Mouse (Mus musculus): ENCODE results near the gene Ubac2.
"Not testable (repeated sequence)": the region's sequence is repeated elsewhere in the genome, so short reads cannot be mapped to it uniquely, and the experiment has no call there.

Ubac2 gene

GRCm38 (mm10) chr14:121878176-121878858, at the start of gene Ubac2:
Ubac2 (plus strand) TSS chr14:121878620.
- peak; percentile 93 for DNase-seq (ENCODE audit: low read depth)

GRCm38 (mm10) chr14:121829816-121830442, 48.5 kb upstream of the Ubac2 start:
- no peak for DNase-seq (ENCODE audit: low read depth)

DNA sequence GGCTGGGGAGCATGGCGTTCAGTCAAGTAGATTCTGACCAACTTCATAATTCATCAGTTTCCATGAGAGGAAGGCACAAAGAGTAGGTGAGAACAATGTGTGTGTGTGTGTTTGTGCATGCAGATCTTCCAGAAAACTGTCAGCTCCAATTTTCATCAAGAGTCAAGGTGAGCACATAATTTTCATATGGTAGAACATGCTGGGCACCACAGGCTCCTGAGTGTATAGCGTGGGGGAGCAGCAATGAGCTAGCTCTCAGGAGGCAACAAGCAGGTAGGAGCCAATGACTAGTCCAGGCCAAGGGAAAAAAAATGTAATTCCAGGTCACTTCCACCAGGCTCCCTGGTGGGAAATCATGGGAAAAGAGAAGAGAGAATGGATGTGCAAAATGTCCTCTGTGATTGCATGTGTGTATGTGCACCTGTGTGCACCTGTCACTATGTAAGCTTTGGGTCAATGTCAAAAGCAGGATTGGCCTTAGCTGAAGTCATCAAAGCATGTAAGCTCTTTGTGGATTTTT, 45.4 kb upstream of the Ubac2 start:
- DNase-seq (ENCODE audit: low read depth), result no peak

- no peak for DNase-seq (ENCODE audit: low read depth)
These were observed 40.3 kb upstream of the Ubac2 start for GRCm38 (mm10) chr14:121838161-121838560.

GRCm38 (mm10) chr14:121840217-121840616, 38.2 kb upstream of the Ubac2 start:
- DNase-seq (ENCODE audit: low read depth), result no peak

DNA sequence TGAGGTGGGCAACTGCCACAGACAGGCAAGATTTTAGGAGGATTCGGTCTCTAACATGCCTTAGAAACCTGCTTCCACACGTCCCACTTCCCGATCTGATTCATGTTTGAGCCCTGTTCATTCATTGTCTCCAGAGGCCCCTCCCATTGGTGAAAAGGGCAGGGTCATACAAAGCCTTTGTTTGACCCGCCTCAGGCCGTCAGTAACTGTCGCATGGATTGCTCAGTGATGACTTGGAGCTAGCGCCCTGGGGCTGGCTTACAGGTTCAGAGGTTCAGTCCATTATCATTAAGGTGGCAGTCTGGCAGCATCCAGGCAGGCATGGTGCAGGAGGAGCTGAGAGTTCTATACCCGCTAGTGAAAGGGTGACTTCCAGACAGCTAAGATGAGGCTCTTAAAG, 33.9 kb upstream of the Ubac2 start:
- no peak for DNase-seq (ENCODE audit: low read depth)

DNA sequence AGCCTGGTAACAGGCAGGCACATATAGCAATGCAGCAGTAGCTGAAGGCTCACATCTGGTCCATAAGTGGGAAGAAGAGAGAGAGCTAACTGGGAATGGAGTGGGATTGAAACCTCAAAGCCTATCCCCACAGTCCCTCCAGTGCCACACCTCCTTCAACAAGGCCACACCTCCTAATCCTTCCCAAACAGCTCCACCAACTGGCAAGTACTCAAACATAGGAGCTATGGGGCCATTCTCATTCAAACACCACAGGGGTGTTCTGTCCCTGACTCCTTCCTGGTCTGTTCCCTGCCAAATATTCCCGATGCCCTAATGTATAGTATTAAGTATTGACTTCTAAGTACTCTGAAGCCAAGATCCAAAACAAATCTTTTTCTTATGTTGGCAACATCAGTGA, 27.2 kb upstream of the Ubac2 start:
- DNase-seq (ENCODE audit: low read depth), result no peak

DNA sequence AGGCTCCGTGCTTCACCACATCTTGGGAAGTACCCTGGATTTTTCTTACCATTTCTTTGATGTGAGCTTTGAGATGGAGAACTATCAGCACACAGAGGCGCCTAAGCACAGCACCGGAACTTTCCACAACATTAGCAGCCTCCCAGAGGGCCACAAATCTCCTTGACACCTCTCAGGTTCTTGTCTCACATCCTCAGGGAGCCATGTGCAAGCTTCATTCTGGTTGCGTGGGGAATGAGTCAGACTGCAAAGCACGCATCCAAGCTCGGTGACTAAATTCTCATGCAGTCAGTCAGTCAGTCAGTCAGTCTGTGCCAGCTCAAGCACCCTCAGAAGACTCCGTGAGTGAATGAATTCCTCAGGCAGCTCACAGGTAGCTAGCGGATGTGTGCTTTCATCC, 25.9 kb upstream of the Ubac2 start:
- DNase-seq (ENCODE audit: low read depth), result no peak

- peak; percentile 69 for DNase-seq (ENCODE audit: low read depth)
These were observed 13.3 kb upstream of the Ubac2 start for GRCm38 (mm10) chr14:121865162-121865561.

DNA sequence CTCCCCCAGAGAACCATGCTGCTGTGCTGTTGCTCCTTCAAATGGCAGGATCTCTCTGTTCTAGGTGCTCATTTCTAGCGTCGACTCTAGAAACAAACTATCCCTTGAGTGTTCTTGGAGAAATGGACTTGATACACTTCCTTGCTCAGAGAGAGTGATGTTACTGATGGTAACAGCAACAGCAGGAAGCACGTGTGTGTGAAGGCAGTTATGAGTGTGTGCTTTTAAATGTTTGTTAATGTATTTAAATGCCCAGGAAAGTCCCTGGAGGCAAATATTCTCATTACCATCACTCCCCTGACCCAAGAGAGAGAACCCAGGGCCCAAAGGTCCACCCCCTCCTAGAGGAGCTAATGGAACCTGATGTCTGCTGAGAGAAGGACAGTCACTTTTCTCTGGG, 11.8 kb upstream of the Ubac2 start:
- DNase-seq (ENCODE audit: low read depth), result no peak

DNA sequence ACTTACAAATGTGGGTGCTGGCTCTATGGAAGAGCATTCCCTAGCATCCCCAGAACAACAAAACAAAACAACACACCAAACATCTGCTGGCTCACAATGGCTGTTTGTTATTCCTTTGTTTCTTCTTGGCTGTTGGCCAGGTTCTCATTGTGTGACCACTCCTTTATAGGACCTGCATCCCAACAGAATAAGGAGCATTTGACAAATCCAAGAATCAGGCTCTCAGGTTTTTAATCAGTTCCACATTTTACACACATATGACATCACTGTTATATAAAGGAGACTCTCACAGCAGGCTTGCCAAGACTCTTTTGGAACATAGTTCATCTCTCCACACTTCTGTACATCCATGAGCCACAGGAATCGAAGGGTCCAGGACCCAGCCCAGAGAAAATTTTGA, 9.3 kb upstream of the Ubac2 start:
- DNase-seq (ENCODE audit: low read depth), result no peak

DNA sequence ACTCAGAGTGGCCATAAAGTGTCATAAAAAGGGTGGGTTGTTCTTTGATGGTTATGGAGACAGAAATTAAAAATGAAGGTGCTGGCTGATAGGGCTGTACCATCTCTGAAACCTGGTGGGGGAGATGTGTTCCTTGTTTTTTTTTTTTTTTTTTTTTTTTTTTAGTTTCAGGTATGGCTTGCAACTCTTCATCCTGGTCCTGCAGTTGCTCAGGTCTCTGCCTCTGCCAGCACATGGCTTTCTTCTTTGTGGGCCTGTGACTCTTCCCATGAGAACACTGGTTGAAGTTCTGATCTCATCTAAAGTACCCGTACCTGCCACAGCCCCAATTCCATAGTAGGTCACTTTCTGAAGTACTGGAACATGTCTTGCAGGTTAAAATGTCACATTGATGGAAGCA, 5.7 kb upstream of the Ubac2 start:
- DNase-seq (ENCODE audit: low read depth), result no peak

DNA sequence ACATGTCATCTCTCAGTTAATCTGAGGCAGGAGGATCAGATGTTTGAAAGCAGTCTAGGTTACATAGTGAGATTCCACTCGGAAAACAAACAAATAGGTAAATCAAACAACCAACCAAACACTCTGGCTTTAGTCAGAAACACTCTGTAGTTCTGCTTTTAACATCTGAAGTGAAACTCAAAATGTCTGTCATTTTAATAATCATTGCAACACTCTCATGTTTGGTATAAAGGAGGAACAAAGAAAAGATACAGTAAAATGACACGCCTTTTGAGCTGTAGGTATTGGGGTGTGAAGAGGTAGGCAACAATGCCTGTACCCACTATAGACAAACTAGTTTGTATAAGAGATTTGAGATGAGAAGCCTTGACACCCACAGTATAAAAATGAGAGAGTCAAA, 5.2 kb upstream of the Ubac2 start:
- DNase-seq (ENCODE audit: low read depth), result no peak

DNA sequence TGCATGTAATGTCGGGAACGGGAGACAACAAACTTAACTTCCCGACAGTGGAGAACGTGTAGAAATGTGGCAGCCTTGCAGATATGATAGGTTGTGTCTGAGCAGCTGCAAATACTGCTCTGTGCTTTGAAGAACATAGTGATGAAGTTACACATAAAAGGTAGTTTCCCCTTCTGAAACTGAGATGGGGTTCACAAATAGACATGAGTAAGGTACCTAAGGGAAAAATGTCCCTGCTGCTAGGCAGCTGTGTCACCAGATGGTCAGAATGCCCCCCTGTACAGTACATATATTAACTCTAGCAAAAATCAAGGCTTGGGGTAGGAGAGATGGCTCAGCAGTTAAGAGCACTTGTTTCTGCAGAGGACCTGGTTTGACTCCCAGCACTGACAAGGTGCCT, 4.8 kb upstream of the Ubac2 start:
- DNase-seq (ENCODE audit: low read depth), result no peak

DNA sequence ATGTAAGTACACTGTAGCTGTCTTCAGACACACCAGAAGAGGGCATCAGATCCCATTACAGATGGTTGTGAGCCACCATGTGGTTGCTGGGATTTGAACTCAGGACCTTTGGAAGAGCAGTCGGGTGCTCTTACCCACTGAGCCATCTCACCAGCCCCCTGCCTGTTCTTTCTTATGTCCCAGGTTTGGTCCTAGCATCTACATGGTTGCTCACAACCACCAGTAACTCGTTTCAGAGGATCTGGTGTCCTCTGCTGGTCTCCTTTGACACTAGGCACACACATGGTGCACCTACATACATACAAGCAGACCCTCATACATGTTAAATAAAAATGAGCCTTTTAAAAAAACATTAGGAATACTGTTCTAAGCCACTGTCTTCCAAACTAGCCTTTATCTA, 2.2 kb upstream of the Ubac2 start:
- not testable (repeated sequence) for DNase-seq (ENCODE audit: low read depth)

GRCm38 (mm10) chr14:121876860-121877259, 1.6 kb upstream of the Ubac2 start:
- no peak for DNase-seq (ENCODE audit: low read depth)

- DNase-seq (ENCODE audit: low read depth), result no peak
These were observed 780 bp upstream of the Ubac2 start for GRCm38 (mm10) chr14:121877640-121878039.

GRCm38 (mm10) chr14:121878859-121879206, 413 bp downstream of the Ubac2 start:
- DNase-seq (ENCODE audit: low read depth), result no peak

DNA sequence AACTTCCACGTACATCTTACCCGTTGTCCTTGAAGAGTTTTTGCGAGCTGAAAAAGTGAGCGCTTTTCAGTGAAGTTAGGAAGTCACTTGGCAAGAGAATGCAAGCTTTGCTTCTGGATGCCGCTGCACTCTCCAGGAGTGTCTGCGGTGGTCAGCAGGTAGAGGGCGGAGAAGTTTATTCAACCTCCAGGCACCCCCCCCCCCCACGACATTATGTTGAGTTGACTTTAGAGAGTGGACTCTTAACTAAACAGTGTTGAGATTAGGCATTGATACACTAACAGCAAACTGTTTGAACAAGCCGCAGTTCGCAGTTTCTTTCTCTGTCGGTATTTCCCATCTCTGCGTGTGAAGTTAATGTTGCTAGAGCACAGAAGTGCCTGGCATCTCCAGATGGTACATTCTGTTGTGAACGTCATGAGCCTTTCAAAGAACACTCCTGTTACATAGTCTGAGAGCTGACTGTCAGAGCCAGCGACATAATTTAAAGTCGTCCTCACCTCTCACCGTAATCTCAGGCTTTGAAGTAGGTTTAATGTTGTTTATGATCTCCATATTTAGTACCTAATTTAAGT, 933 bp downstream of the Ubac2 start:
- DNase-seq (ENCODE audit: low read depth), result no peak

DNA sequence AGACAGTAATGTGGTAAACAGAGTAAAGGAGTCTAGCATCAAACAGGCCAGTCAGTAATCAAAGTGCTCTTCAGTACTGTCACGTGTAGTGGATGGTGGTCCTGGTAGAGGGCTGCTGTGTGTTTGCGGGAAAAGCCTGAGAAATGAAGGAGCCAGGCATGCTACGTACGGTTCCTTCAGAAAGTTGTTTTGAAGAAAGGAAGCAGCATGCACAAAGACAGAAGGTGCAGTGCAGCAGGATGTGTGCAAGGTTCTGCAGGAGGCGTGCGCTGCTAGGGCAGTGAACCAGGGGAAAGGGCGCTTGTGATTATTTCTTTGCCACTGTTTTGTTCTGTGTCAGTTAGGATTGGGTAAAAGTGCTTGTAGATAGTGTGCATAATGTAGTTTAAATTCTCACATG, 2.8 kb downstream of the Ubac2 start:
- DNase-seq (ENCODE audit: low read depth), result no peak

GRCm38 (mm10) chr14:121884150-121884797, 5.9 kb downstream of the Ubac2 start:
- no peak for DNase-seq (ENCODE audit: low read depth)

DNA sequence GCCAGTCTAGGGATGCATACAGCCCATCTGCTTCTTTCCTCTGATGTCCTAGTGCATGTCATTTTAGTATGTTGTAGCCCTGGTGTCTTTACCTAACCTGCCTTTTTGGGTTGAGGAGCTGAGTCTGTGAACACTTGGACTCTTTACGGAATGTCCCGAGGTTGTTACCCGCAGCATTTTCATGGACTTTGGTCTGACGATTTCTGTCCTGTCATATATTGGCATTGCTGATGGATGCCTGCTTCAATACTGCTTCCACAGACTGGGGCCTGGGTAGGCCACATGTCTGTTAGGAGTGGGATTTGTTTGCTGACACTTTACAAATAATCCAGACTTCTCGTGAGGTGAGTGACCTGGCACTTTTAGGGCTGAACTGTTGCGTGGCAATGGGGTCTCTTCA, 15.3 kb downstream of the Ubac2 start:
- no peak for DNase-seq (ENCODE audit: low read depth)

DNA sequence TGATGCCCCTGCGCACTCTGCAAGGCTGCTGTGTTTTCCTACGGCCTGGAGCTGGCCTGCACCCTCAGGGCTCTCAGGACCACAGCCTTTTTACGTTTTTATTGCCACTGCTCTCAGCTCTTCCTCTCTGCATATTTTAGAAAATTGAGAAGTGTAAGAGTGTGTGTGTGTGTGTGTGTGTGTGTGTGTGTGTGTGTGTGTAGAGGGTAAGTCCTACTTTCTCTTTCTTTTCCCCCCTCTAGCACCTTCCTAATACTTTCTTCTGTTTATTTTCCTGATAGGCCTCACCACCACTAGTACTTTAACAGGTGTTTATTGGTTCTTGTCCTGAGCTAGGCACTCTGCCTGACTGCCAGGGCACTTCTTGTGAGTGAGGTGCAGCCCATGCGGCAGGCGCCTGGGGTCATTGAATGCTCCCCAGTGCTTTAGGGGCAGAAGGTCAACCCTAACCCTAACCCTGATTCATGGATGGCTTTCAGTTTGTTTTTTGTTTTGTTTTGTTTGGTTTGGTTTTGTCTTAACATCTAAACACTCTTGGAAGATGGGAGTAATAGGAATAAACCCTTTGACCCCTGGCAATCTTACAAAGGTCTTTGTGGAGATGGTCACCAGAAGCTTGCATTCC, 16.2 kb downstream of the Ubac2 start:
- DNase-seq (ENCODE audit: low read depth), result no peak
